Comparison of ENCODE assay signal across 35 mouse cellular contexts in genomic region chr9:113924883-113925282, GRCm38 (mm10).
"Had no signal": no experiment of that assay in that cellular context is flagged by ENCODE, and none has a peak within 500 bp of the region (broad histone marks: within the 10 kb centered on the region; RNA-seq: fewer than 3 reads in every experiment).

No protein-coding gene starts in this region.

- H3K4me3 ChIP-seq: heart, embryonic 12.5 days; heart, embryonic 13.5 days; heart, embryonic 15.5 days; hindbrain, embryonic 10.5 days; hindbrain, embryonic 12.5 days; hindbrain, embryonic 13.5 days; hindbrain, embryonic 15.5 days; intestine, embryonic 15.5 days; kidney, embryonic 15.5 days; layer of hippocampus, adult 2 months; left cerebral cortex, adult 2 months had no signal

- H3K9ac ChIP-seq: heart, embryonic 12.5 days; heart, embryonic 13.5 days; heart, embryonic 15.5 days; hindbrain, embryonic 12.5 days; hindbrain, embryonic 13.5 days; hindbrain, embryonic 14.5 days; hindbrain, embryonic 15.5 days; intestine, embryonic 15.5 days; kidney, embryonic 15.5 days had no signal

- H3K4me1 ChIP-seq: heart, embryonic 12.5 days; heart, embryonic 15.5 days; hindbrain, embryonic 12.5 days; hindbrain, embryonic 13.5 days; intestine, embryonic 15.5 days had no signal

- H3K9me3 ChIP-seq: heart, embryonic 12.5 days; heart, embryonic 13.5 days; heart, embryonic 15.5 days; hindbrain, embryonic 10.5 days; hindbrain, embryonic 12.5 days; hindbrain, embryonic 13.5 days; hindbrain, embryonic 15.5 days; intestine, embryonic 15.5 days; kidney, embryonic 15.5 days had no signal

- ATAC-seq: hindbrain, embryonic 16.5 days; hindbrain, postnatal 0 days; inflammation-experienced regulatory T-cells, adult 6 months; intestine, embryonic 15.5 days; intestine, embryonic 16.5 days; intestine, postnatal 0 days had no signal

- H3K36me3 ChIP-seq: intestine, embryonic 15.5 days had no signal

- DNase-seq: heart, postnatal 10 days; heart, postnatal 14 days; heart, postnatal 36 days; heart, postnatal 4 days; kidney, adult 11 months; kidney, adult 18-20 months; kidney, adult 2 months; kidney, adult 8-10 months; kidney, adult 9 months; kidney, postnatal 10 days; kidney, postnatal 14 days; kidney, postnatal 25 days; kidney, postnatal 36 days; kidney, postnatal 4 days; layer of hippocampus, adult 9-11 months; layer of hippocampus, postnatal 36 days had no signal

- H3K27ac ChIP-seq: heart, embryonic 13.5 days; heart, embryonic 15.5 days; hindbrain, embryonic 10.5 days; hindbrain, embryonic 12.5 days; hindbrain, embryonic 13.5 days; hindbrain, embryonic 14.5 days; hindbrain, embryonic 15.5 days; hindbrain, postnatal 0 days; intestine, embryonic 15.5 days; kidney, embryonic 15.5 days; kidney, postnatal 0 days; layer of hippocampus, adult 2 months; left cerebral cortex, adult 2 months had no signal

- H3K27me3 ChIP-seq: heart, embryonic 12.5 days; heart, embryonic 13.5 days; heart, embryonic 15.5 days; hindbrain, embryonic 12.5 days; hindbrain, embryonic 13.5 days; hindbrain, embryonic 15.5 days; intestine, embryonic 15.5 days; kidney, embryonic 15.5 days had no signal

- H3K4me2 ChIP-seq: heart, embryonic 11.5 days; heart, embryonic 12.5 days; heart, embryonic 13.5 days; heart, embryonic 15.5 days; hindbrain, embryonic 12.5 days; hindbrain, embryonic 13.5 days; hindbrain, embryonic 14.5 days; hindbrain, embryonic 15.5 days; intestine, embryonic 15.5 days; kidney, embryonic 15.5 days had no signal
